Mouse (Mus musculus): ENCODE results near the gene Rps2.
"Not testable (repeated sequence)": the region's sequence is repeated elsewhere in the genome, so short reads cannot be mapped to it uniquely, and the experiment has no call there.

- not testable (repeated sequence) for TF ChIP-seq POLR2A (IDR thresholded peaks at IDR 0.05; ENCODE audit: control insufficient read depth, low read depth, low read length); CTCF (IDR thresholded peaks at IDR 0.05; ENCODE audit: control insufficient read depth, insufficient read depth, insufficient replicate concordance, low read depth, low read length)
Measured at GRCm38 (mm10) chr17:24669214-24669544, 48.7 kb upstream of the Rps2 start.

Data from testis, adult 2 months (tissue).